Comparison of ENCODE assay signal across 21 mouse cellular contexts in the genomic region with DNA sequence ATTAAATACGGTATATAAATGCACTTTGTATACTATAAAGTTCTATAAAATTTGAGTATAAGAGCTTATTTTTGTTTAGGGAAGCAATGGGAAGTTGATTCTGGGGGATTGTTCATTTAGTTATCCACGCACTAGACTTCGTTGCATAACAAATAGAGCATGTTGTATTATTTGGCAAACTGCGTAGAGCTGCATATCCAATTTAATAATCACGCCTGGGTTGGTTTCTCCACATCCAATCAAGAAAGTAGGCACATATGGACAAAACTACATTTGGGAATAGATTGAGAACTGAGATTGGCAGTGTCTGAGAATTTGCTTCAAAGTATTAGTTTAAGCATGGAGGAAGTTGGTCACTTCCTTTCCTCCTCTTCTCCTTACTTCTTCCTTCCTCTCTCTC.
DNase-seq lines count a peak whose midpoint lies in the region; ATAC-seq and TF ChIP-seq lines count a peak whose summit lies in the region.
"Had no signal": no experiment of that assay in that cellular context is flagged by ENCODE, and none has a peak within 500 bp of the region (broad histone marks: within the 10 kb centered on the region; RNA-seq: fewer than 3 reads in every experiment).

No protein-coding gene starts in this region.

- peak; percentile 45 for DNase-seq in embryonic facial prominence, embryonic 14.5 days (ENCODE audit: low spot score)
- DNase-seq in embryonic facial prominence, embryonic 10.5 days (ENCODE audit: low spot score): no peak
- DNase-seq in hindbrain, postnatal 0 days (ENCODE audit: low spot score): peak; percentile 14
- no peak for DNase-seq in hindbrain, embryonic 11.5 days (ENCODE audit: low spot score)
- peak; percentile 62 for DNase-seq in brain, embryonic 14.5 days (ENCODE audit: low read depth)
- DNase-seq: adrenal gland, adult 2 months; adrenal gland, postnatal 10 days; adrenal gland, postnatal 25 days; B cell, adult 2 months; cerebellum, adult 11-12 months; cerebellum, adult 2 months; cerebellum, adult 9-10 months; cerebellum, postnatal 10 days; cerebellum, postnatal 25 days; forebrain, postnatal 0 days had no signal

- H3K4me2 ChIP-seq in embryonic facial prominence, embryonic 14.5 days (ENCODE audit: low read depth, low read length): no peak overlapping the region
- H3K4me2 ChIP-seq in hindbrain, postnatal 0 days (ENCODE audit: low read depth, low read length): no peak overlapping the region
- no peak overlapping the region for H3K4me2 ChIP-seq in hindbrain, embryonic 11.5 days (replicated peaks; ENCODE audit: low read depth, low read length)
- H3K4me2 ChIP-seq: embryonic facial prominence, embryonic 13.5 days; forebrain, embryonic 12.5 days; forebrain, embryonic 15.5 days had no signal

- H3K36me3 ChIP-seq in embryonic facial prominence, embryonic 14.5 days (ENCODE audit: control insufficient read depth, insufficient read depth, low read length): no peaks in the 10 kb centered on the region
- no peaks in the 10 kb centered on the region for H3K36me3 ChIP-seq in embryonic facial prominence, embryonic 10.5 days (replicated peaks)
- no peaks in the 10 kb centered on the region for H3K36me3 ChIP-seq in hindbrain, postnatal 0 days (ENCODE audit: insufficient read depth, low read length)
- no peaks in the 10 kb centered on the region for H3K36me3 ChIP-seq in hindbrain, embryonic 11.5 days (ENCODE audit: control insufficient read depth, insufficient read depth, low read length)
- H3K36me3 ChIP-seq: embryonic facial prominence, embryonic 13.5 days; forebrain, embryonic 12.5 days; forebrain, embryonic 15.5 days; G1E had no signal

- H3K4me1 ChIP-seq in embryonic facial prominence, embryonic 14.5 days (ENCODE audit: control insufficient read depth, insufficient read depth, low read length): no peaks in the 10 kb centered on the region
- no peaks in the 10 kb centered on the region for H3K4me1 ChIP-seq in embryonic facial prominence, embryonic 10.5 days
- no peaks in the 10 kb centered on the region for H3K4me1 ChIP-seq in hindbrain, postnatal 0 days (ENCODE audit: insufficient read depth, low read length)
- no peaks in the 10 kb centered on the region for H3K4me1 ChIP-seq in hindbrain, embryonic 11.5 days (replicated peaks; ENCODE audit: control insufficient read depth, insufficient read depth, low read length)
- H3K4me1 ChIP-seq: forebrain, embryonic 12.5 days; forebrain, embryonic 15.5 days had no signal

- no peaks in the 10 kb centered on the region for H3K9me3 ChIP-seq in embryonic facial prominence, embryonic 14.5 days (ENCODE audit: control insufficient read depth, low read length)
- H3K9me3 ChIP-seq in embryonic facial prominence, embryonic 10.5 days: no peaks in the 10 kb centered on the region
- no peaks in the 10 kb centered on the region for H3K9me3 ChIP-seq in hindbrain, postnatal 0 days (ENCODE audit: low read length)
- no peaks in the 10 kb centered on the region for H3K9me3 ChIP-seq in hindbrain, embryonic 11.5 days (ENCODE audit: control insufficient read depth, low read length)
- H3K9me3 ChIP-seq: embryonic facial prominence, embryonic 13.5 days; forebrain, embryonic 12.5 days; forebrain, embryonic 15.5 days; G1E had no signal

- ATAC-seq in embryonic facial prominence, embryonic 14.5 days (ENCODE audit: low read depth): 0 out of 2 replicates have a peak, but pooled peaks have one; percentile 4
- ATAC-seq in hindbrain, postnatal 0 days: no peak
- no peak for ATAC-seq in hindbrain, embryonic 11.5 days (ENCODE audit: low FRiP score)
- ATAC-seq: CD4-positive, CD25-positive, alpha-beta regulatory T cell, adult 4 months; forebrain, embryonic 15.5 days; forebrain, postnatal 0 days had no signal

- H3K27ac ChIP-seq in embryonic facial prominence, embryonic 14.5 days (replicated peaks; ENCODE audit: low read depth, low read length): no peak overlapping the region
- no peak overlapping the region for H3K27ac ChIP-seq in embryonic facial prominence, embryonic 10.5 days (replicated peaks)
- H3K27ac ChIP-seq in hindbrain, postnatal 0 days: no peak overlapping the region
- no peak overlapping the region for H3K27ac ChIP-seq in hindbrain, embryonic 11.5 days (ENCODE audit: low read depth, low read length)
- H3K27ac ChIP-seq: embryonic facial prominence, embryonic 13.5 days; forebrain, embryonic 12.5 days; forebrain, embryonic 15.5 days had no signal

- H3K9ac ChIP-seq in embryonic facial prominence, embryonic 14.5 days (ENCODE audit: low read depth, low read length): no peak overlapping the region
- H3K9ac ChIP-seq in hindbrain, postnatal 0 days (replicated peaks; ENCODE audit: low read length): no peak overlapping the region
- H3K9ac ChIP-seq in hindbrain, embryonic 11.5 days (ENCODE audit: low read depth, low read length): no peak overlapping the region
- H3K9ac ChIP-seq: embryonic facial prominence, embryonic 13.5 days; forebrain, embryonic 12.5 days; forebrain, embryonic 15.5 days; forebrain, postnatal 0 days had no signal

- no peak for TF ChIP-seq CTCF in hindbrain, postnatal 0 days (IDR thresholded peaks at IDR 0.05; ENCODE audit: low read depth)
- no peak for TF ChIP-seq CTCF in brain, embryonic 14.5 days (IDR thresholded peaks at IDR 0.05; ENCODE audit: borderline replicate concordance, extremely low read depth, insufficient read depth, insufficient read length)

- H3K4me3 ChIP-seq in embryonic facial prominence, embryonic 14.5 days (ENCODE audit: low read depth, low read length): no peak overlapping the region
- H3K4me3 ChIP-seq in embryonic facial prominence, embryonic 10.5 days: no peak overlapping the region
- no peak overlapping the region for H3K4me3 ChIP-seq in hindbrain, postnatal 0 days (ENCODE audit: low read length)
- no peak overlapping the region for H3K4me3 ChIP-seq in hindbrain, embryonic 11.5 days (ENCODE audit: low read depth, low read length)
- H3K4me3 ChIP-seq: embryonic facial prominence, embryonic 13.5 days; forebrain, embryonic 12.5 days; forebrain, embryonic 15.5 days had no signal

- WGBS in embryonic facial prominence, embryonic 14.5 days: 75% methylated on average over 5 of the region's 5 CpGs
- WGBS in embryonic facial prominence, embryonic 10.5 days: 92% methylated on average over 5 of the region's 5 CpGs
- 65% methylated on average over 5 of the region's 5 CpGs for WGBS in hindbrain, postnatal 0 days
- 92% methylated on average over 5 of the region's 5 CpGs for WGBS in hindbrain, embryonic 11.5 days

- TF ChIP-seq POLR2A in brain, embryonic 14.5 days (IDR thresholded peaks at IDR 0.05; ENCODE audit: borderline replicate concordance, extremely low read depth, insufficient read depth, insufficient read length, poor library complexity, severe bottlenecking): no peak

- H3K27me3 ChIP-seq in embryonic facial prominence, embryonic 14.5 days (replicated peaks; ENCODE audit: control insufficient read depth, insufficient read depth, low read length): no peaks in the 10 kb centered on the region
- no peaks in the 10 kb centered on the region for H3K27me3 ChIP-seq in embryonic facial prominence, embryonic 10.5 days (replicated peaks; ENCODE audit: low read depth, poor library complexity, severe bottlenecking)
- no peaks in the 10 kb centered on the region for H3K27me3 ChIP-seq in hindbrain, postnatal 0 days (ENCODE audit: insufficient read depth, low read length)
- no peaks in the 10 kb centered on the region for H3K27me3 ChIP-seq in hindbrain, embryonic 11.5 days (ENCODE audit: control insufficient read depth, insufficient read depth, low read length)
- H3K27me3 ChIP-seq: CH12.LX; forebrain, embryonic 12.5 days had no signal

Comparison
In these comparisons a context has a peak if more than half of its experiments do, and no peak if none do; other contexts are left out.
1. DNase-seq: peak in embryonic facial prominence, embryonic 14.5 days (single experiment), hindbrain, postnatal 0 days (single experiment) and brain, embryonic 14.5 days (single experiment); none in embryonic facial prominence, embryonic 10.5 days (single experiment) and hindbrain, embryonic 11.5 days (single experiment).